Mouse (Mus musculus): ENCODE data around the gene Gtf2h4.
A peak's percentile ranks its signal among the peaks of the same experiment; 100 is the strongest.

Gtf2h4 gene

GRCm38 (mm10) chr17:35697429-35697758 is 23.9 kb upstream of the Gtf2h4 start:
- no peak for DNase-seq (ENCODE audit: low spot score)

- DNase-seq (ENCODE audit: low spot score), result no peak
Observed at GRCm38 (mm10) chr17:35696691-35697090, 23.2 kb upstream of the Gtf2h4 start.

- no peak for DNase-seq (ENCODE audit: low spot score)
Observed at GRCm38 (mm10) chr17:35695289-35695688, 21.8 kb upstream of the Gtf2h4 start.

- DNase-seq (ENCODE audit: low spot score), result no peak
Observed at GRCm38 (mm10) chr17:35693906-35694305, 20.4 kb upstream of the Gtf2h4 start.

- DNase-seq (ENCODE audit: low spot score), result no peak
Observed at GRCm38 (mm10) chr17:35692368-35692767, 18.8 kb upstream of the Gtf2h4 start.

- DNase-seq (ENCODE audit: low spot score), result no peak
Observed at GRCm38 (mm10) chr17:35691811-35692210, 18.3 kb upstream of the Gtf2h4 start.

- DNase-seq (ENCODE audit: low spot score), result no peak
Observed at GRCm38 (mm10) chr17:35689936-35690645, 16.6 kb upstream of the Gtf2h4 start.

GRCm38 (mm10) chr17:35688347-35689175 is 15.0 kb upstream of the Gtf2h4 start:
- DNase-seq (ENCODE audit: low spot score), result no peak

- no peak for DNase-seq (ENCODE audit: low spot score)
Observed at GRCm38 (mm10) chr17:35685061-35685460, 11.5 kb upstream of the Gtf2h4 start.

- no peak for DNase-seq (ENCODE audit: low spot score)
Observed at GRCm38 (mm10) chr17:35681986-35682385, 8.4 kb upstream of the Gtf2h4 start.

- DNase-seq (ENCODE audit: low spot score), result no peak
Observed at GRCm38 (mm10) chr17:35680591-35680990, 7.1 kb upstream of the Gtf2h4 start.

- no peak for DNase-seq (ENCODE audit: low spot score)
Observed at GRCm38 (mm10) chr17:35672527-35672926, 1.0 kb downstream of the Gtf2h4 start.

GRCm38 (mm10) chr17:35671846-35672245 is 1.7 kb downstream of the Gtf2h4 start:
- no peak for DNase-seq (ENCODE audit: low spot score)

GRCm38 (mm10) chr17:35669731-35670130 is 3.8 kb downstream of the Gtf2h4 start:
- no peak for DNase-seq (ENCODE audit: low spot score)

- peak; percentile 98 for DNase-seq (ENCODE audit: low spot score)
Observed at GRCm38 (mm10) chr17:35667334-35668065, 6.0 kb downstream of the Gtf2h4 start, which contains the start of gene Vars2. TSS of gene Vars2 (minus strand) at chr17:35667592.

- no peak for DNase-seq (ENCODE audit: low spot score)
Observed at GRCm38 (mm10) chr17:35666851-35667256, 6.7 kb downstream of the Gtf2h4 start.

GRCm38 (mm10) chr17:35665957-35666515 is 7.5 kb downstream of the Gtf2h4 start:
- peak; percentile 28 for DNase-seq (ENCODE audit: low spot score)

- no peak for DNase-seq (ENCODE audit: low spot score)
Observed at GRCm38 (mm10) chr17:35653086-35653485, 20.5 kb downstream of the Gtf2h4 start.

- DNase-seq (ENCODE audit: low spot score), result no peak
Observed at GRCm38 (mm10) chr17:35649429-35649828, 24.1 kb downstream of the Gtf2h4 start.

GRCm38 (mm10) chr17:35643609-35644236 is 29.8 kb downstream of the Gtf2h4 start, which contains the start of gene Mucl3:
TSS of gene Mucl3 (minus strand) at chr17:35643695.
- no peak for DNase-seq (ENCODE audit: low spot score)

GRCm38 (mm10) chr17:35639352-35639751 is 34.2 kb downstream of the Gtf2h4 start:
- DNase-seq (ENCODE audit: low spot score), result no peak
